13 mouse cellular contexts compared by ENCODE assay signal in genomic region chr16:35625286-35626020, GRCm38 (mm10).
DNase-seq lines count a peak whose midpoint lies in the region; ATAC-seq lines count a peak whose summit lies in the region.
"Had no signal": no experiment of that assay in that cellular context is flagged by ENCODE, and none has a peak within 500 bp of the region (broad histone marks: within the 10 kb centered on the region; RNA-seq: fewer than 3 reads in every experiment).

No protein-coding gene starts in this region.

- peaks cover 27% of the 10 kb centered on the region for H3K4me1 ChIP-seq in limb, embryonic 13.5 days

- H3K9me3 ChIP-seq in limb, embryonic 13.5 days = no peaks in the 10 kb centered on the region
- H3K9me3 ChIP-seq: embryonic facial prominence, embryonic 13.5 days; limb, embryonic 15.5 days; neural tube, embryonic 12.5 days had no signal

- intact Hi-C loops in gastrocnemius, postnatal 14 days (cut with DNase I; ENCODE audit: low total_unique reads) = loop anchor here (5.0 to 10.0 kb wide), 2 partner anchors 88 to 201 kb away; no protein-coding TSS in a partner anchor

- DNase-seq in cerebellum, adult 11 months = peak; percentile 72
- peak; percentile 77 for DNase-seq in adrenal gland, adult 2 months
- DNase-seq in cerebellum, postnatal 10 days = peak; percentile 92 to 94
- no peak for DNase-seq in MN1 (ENCODE audit: low spot score)
- no peak for DNase-seq in embryo, embryonic 11 days
- no peak for DNase-seq in gastrocnemius, postnatal 14 days
- DNase-seq: gastrocnemius, postnatal 25 days; kidney, postnatal 25 days had no signal

- WGBS in limb, embryonic 13.5 days = 54% methylated on average over 16 of the region's 16 CpGs

- peak overlapping the region; percentile 21; the same call in 1 of the 2 replicates for H3K4me2 ChIP-seq in limb, embryonic 13.5 days (replicated peaks)
- H3K4me2 ChIP-seq: embryonic facial prominence, embryonic 13.5 days; limb, embryonic 15.5 days; neural tube, embryonic 12.5 days had no signal

- H3K9ac ChIP-seq in limb, embryonic 13.5 days = no peak overlapping the region
- H3K9ac ChIP-seq: embryonic facial prominence, embryonic 13.5 days; limb, embryonic 15.5 days had no signal

- peak overlapping the region; percentile 40; the same call in 1 of the 2 replicates for H3K27ac ChIP-seq in limb, embryonic 13.5 days
- H3K27ac ChIP-seq: embryonic facial prominence, embryonic 13.5 days; limb, embryonic 15.5 days; neural tube, embryonic 12.5 days had no signal

- ATAC-seq in cerebellum, adult (ENCODE audit: insufficient number of reproducible peaks, low FRiP score, low TSS enrichment) = no peak; the same call in 1 of the 2 replicates
- ATAC-seq in limb, embryonic 13.5 days (ENCODE audit: low FRiP score, low read depth) = peak; percentile 44; the same call in 1 of the 2 replicates

- no peaks in the 10 kb centered on the region for H3K36me3 ChIP-seq in limb, embryonic 13.5 days
- H3K36me3 ChIP-seq: embryonic facial prominence, embryonic 13.5 days; limb, embryonic 15.5 days had no signal

- H3K4me3 ChIP-seq in limb, embryonic 13.5 days = no peak overlapping the region
- H3K4me3 ChIP-seq: embryonic facial prominence, embryonic 13.5 days; limb, embryonic 15.5 days; neural tube, embryonic 12.5 days had no signal

- peaks cover 22% of the 10 kb centered on the region for H3K27me3 ChIP-seq in limb, embryonic 13.5 days
- H3K27me3 ChIP-seq: limb, embryonic 15.5 days; neural tube, embryonic 12.5 days had no signal

Comparison
In these comparisons a context has a peak if more than half of its experiments do, and no peak if none do; other contexts are left out.
1. DNase-seq: peak in cerebellum, adult 11 months (single experiment), adrenal gland, adult 2 months (single experiment) and cerebellum, postnatal 10 days (2 of 2); none in MN1 (single experiment), embryo, embryonic 11 days (single experiment) and gastrocnemius, postnatal 14 days (single experiment).